Mouse (Mus musculus) heart, embryonic 14.5 days (tissue): ENCODE data around the gene Tsc2. TPM values are rescaled to one million over a fixed set of nuclear protein-coding genes. Genes with fewer than 3 reads are reported as not detected.

Source experiments
- ATAC-seq: fragments of 200-750 bp; cut with Nextera tagmentation; 2 replicates; pipeline ENCODE4 v1.8.0; 2017; ENCODE audit warnings: low read depth, moderate TSS enrichment; ENCODE audit not compliant: insufficient number of reproducible peaks, insufficient read depth, low FRiP score
- H3K27ac ChIP-seq, 2 experiments: fragments of 200-500 bp in 1 of 2; fragments of 300-500 bp in 1 of 2; sonication (generic) in 1 of 2; replicated peaks in 1 of 2; 2 replicates each; pipeline ENCODE4 v1.5.1; 2012 to 2014; ENCODE audit warnings: low read depth in 2 of 2, low read length in 2 of 2, control low read depth in 1 of 2, mild to moderate bottlenecking in 1 of 2, mixed read lengths in 1 of 2; ENCODE audit not compliant: control insufficient read depth in 1 of 2, insufficient read depth in 1 of 2
- H3K27me3 ChIP-seq: fragments of 300-500 bp; sonication (generic); 2 replicates; pipeline ENCODE4 v1.6.1; 2014; ENCODE audit warnings: mild to moderate bottlenecking, low read length, control low read depth; ENCODE audit not compliant: control insufficient read depth, insufficient read depth
- H3K36me3 ChIP-seq: fragments of 300-500 bp; sonication (generic); 2 replicates; pipeline ENCODE4 v1.6.1; 2014; ENCODE audit warnings: mild to moderate bottlenecking, control low read depth, low read length, mixed read lengths; ENCODE audit not compliant: control insufficient read depth, insufficient read depth
- H3K4me1 ChIP-seq, 2 experiments: fragments of 200-500 bp in 1 of 2; fragments of 300-500 bp in 1 of 2; sonication (generic) in 1 of 2; 2 replicates each; pipeline ENCODE4 v1.6.1; 2012 to 2014; ENCODE audit warnings: low read length in 2 of 2, control low read depth in 1 of 2, mixed read lengths in 1 of 2; ENCODE audit not compliant: control insufficient read depth in 2 of 2, insufficient read depth in 2 of 2
- H3K4me2 ChIP-seq: fragments of 300-500 bp; sonication (generic); 2 replicates; pipeline ENCODE4 v1.6.1; 2014; ENCODE audit warnings: mild to moderate bottlenecking, low read length
- H3K4me3 ChIP-seq, 2 experiments: fragments of 200-500 bp in 1 of 2; fragments of 300-500 bp in 1 of 2; sonication (generic) in 1 of 2; 2 replicates each; pipeline ENCODE4 v1.5.1; 2012 to 2014; ENCODE audit warnings: low read length in 2 of 2, mild to moderate bottlenecking in 2 of 2, control low read depth in 1 of 2, low read depth in 1 of 2, moderate library complexity in 1 of 2; ENCODE audit not compliant: control insufficient read depth in 1 of 2, insufficient read depth in 1 of 2
- H3K9ac ChIP-seq: fragments of 300-500 bp; sonication (generic); 2 replicates; pipeline ENCODE4 v1.6.1; 2014; ENCODE audit warnings: mild to moderate bottlenecking, low read length
- H3K9me3 ChIP-seq: fragments of 300-500 bp; sonication (generic); 2 replicates; pipeline ENCODE4 v1.6.1; 2016; ENCODE audit warnings: low read length, control low read depth; ENCODE audit not compliant: control insufficient read depth
- WGBS: fragments of 180-500 bp; shearing (Covaris S2); extraction: QIAGEN DNeasy Blood & Tissue Kit; methylation state at CpG from one replicate; pipeline ENCODE4 v1.1.7; 2014; 5-methylcytosine and 5-hydroxymethylcytosine counted together
- polyA plus RNA-seq: library from polyadenylated mRNA; unstranded; fragments of >200 nt; fragmentation: Nextera tagmentation; extraction: Ambion mirVana; gene quantifications from 2 replicates; pipeline ENCODE4 v1.2.1, GENCODE M21; 2014

Tsc2 gene
- polyA plus RNA-seq, 1 experiment from 2014 or later, result 51.1 TPM

DNA sequence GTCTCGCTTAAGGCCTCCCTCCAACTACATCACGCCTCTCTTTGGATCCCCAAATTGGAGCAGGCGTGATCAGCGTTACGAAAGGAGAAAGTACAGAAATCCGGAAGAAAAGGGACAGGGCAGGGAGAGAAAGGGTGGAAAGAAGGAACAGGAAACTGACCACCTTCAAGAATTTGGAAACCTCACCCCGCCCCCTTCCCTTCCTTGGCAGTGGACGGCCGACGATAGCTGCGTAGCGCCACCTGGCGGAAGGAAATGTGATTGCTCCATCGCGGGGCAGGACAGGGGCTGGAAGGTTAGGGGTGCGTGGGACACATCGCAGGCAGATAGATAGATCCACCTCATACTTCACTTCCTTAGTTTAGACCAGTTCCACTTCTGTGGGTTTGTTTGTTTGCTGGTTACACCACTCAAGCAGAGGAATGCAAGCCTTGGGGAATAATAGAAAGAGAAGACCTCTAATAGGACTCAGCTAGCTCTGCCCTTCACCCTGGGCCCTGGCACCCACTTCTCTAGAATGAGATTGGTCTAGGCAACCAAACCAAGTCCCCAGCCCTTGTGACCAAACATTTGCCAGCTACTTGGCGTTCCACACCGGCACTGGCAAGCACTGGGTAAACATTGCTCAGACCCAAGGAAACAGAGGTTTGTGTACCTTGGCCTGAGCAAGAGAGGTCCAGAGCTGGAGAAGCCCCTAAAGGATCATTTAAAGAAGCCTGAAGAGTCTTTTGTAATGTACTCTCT, 21.7 kb upstream of the Tsc2 start:
- peak overlapping the region; percentile 25 to 32 for H3K4me3 ChIP-seq
- peaks cover 5 to 19% of the 10 kb centered on the region in 2 experiments; a peak in 3 of 4 replicates for H3K4me1 ChIP-seq
- no peaks in the 10 kb centered on the region for H3K36me3 ChIP-seq
- 0 out of 4 replicates have a peak overlapping the region, but pooled peaks of 1 of the 2 experiments have one; percentile 10 for H3K27ac ChIP-seq
- ATAC-seq, result no peak
- peak overlapping the region; percentile 64 for H3K4me2 ChIP-seq
- H3K27me3 ChIP-seq, result peaks cover 33% of the 10 kb centered on the region
- no peaks in the 10 kb centered on the region for H3K9me3 ChIP-seq
- WGBS, result 4% methylated on average over 19 of the region's 19 CpGs
- H3K9ac ChIP-seq, result peak overlapping the region; percentile 58

DNA sequence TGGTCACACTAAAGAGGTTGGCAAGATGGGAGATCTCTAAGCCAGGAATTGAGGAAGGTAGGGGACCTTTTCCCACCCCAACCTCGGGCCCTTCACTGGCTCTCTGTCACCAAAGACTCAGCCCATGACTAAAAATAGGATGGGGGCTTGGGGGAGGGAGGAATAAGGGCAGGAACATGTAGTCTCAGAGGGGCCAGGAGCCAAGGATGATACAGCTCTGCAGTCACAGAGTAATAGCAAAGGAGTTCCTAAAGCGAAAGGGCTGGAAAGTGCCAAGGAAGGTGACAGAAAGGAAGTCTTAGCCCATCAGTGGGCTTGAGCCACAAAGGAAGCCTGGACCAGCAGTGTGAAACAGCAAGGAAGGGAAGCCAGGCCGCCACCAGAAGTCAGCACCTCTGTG, 19.4 kb upstream of the Tsc2 start:
- H3K27me3 ChIP-seq, result peaks cover 10% of the 10 kb centered on the region
- no peak overlapping the region for H3K9ac ChIP-seq
- H3K36me3 ChIP-seq, result 0 out of 2 replicates have a peak, but pooled peaks cover 3% of the 10 kb centered on the region
- no peak overlapping the region for H3K27ac ChIP-seq
- no peak overlapping the region for H3K4me2 ChIP-seq
- peaks cover 5 to 12% of the 10 kb centered on the region in 2 experiments; a peak in 2 of 4 replicates for H3K4me1 ChIP-seq
- 46% methylated on average over 3 of the region's 3 CpGs for WGBS
- H3K4me3 ChIP-seq, result no peak overlapping the region
- no peak for ATAC-seq
- no peaks in the 10 kb centered on the region for H3K9me3 ChIP-seq

DNA sequence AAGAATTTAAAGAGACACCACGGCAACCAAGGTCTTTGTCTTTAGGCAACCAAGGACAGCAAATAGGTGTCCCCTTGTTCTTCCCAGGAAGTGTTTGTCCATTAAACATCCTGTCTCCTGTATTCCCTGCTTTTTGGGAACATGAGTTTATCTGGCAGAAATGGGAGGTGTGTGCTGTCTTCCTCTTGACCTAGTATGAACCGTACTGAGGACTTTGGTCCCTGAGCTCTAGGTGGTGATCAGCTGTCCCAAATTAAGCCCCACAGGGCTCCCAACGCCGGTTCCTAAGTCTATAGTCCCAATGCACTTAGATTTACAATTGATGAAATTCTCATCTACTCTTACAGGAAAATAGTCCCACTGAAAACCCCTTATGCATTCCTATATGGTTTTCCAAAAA, 18.3 kb upstream of the Tsc2 start:
- Histone ChIP-seq H3K4me2 (no peak overlapping the region), H3K36me3 (0 out of 2 replicates have a peak, but pooled peaks cover 3% of the 10 kb centered on the region), H3K4me3 (peak overlapping the region in 1 of 2 experiments; percentile 75; a peak in 2 of 4 replicates), H3K27me3 (no peaks in the 10 kb centered on the region), H3K4me1 (peaks cover 10 to 12% of the 10 kb centered on the region in 2 experiments; a peak in 2 of 4 replicates), H3K9me3 (no peaks in the 10 kb centered on the region), H3K27ac (no peak overlapping the region), H3K9ac (peak overlapping the region; percentile 88; the same call in 1 of the 2 replicates)
- 80% methylated on average over 4 of the region's 4 CpGs for WGBS
- ATAC-seq, result no peak

DNA sequence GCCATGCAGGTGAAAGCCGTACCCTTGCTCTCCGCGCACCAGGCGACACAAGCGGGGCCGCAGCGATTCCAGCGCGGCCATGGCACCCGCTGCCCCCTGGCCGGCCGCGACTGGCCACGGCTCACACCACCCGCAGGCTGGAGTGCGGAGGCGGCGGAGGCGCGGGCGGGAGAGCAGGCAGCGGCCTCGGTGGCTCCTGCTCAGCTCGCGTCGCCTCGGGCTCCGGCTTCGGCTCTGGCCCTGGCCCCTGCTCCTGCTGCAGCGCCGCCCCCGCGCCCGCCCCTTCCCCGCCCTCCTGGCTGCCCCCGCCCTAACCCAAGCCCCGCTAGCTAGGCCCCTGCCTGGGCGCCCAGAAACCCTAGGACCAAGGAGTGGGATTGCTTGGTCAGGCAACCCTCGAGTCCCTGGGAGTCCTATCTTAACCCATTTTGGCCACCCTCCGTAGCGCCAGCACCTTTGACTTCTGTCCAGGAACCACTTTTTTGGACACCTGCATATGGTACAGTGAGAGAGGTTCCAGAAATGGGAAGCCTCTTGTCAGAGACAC, 17.7 kb upstream of the Tsc2 start, which contains the start of gene Slc9a3r2:
Slc9a3r2 (minus strand) TSS at position 258 of the 547 bp plus-strand sequence.
- under 1% methylated on average over 29 of the region's 41 CpGs for WGBS

DNA sequence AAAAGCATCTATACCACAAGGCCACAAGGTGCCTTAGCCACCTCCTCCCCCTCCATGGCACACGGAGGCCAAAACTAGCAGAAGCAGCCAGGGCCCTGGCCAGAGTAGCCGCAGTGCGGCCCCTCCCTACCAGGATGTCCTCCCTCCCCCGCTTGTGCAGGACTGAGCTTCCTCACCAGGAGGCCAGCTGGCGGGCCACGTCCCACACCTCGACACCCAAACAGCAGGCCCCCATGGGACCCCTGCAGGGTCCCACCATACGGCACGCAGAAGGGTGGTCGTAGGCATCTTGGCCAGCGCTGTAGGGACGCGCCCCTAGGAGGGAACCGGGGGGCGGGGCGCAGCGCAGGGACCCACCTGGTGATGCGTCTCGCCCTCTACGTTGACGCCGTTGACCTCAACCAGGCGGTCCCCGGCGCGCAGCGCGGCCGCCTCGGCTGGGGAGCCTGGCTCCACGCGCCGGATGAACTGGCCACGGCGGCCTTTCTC, 17.2 kb upstream of the Tsc2 start:
- Histone ChIP-seq H3K27me3 (no peaks in the 10 kb centered on the region), H3K9me3 (no peaks in the 10 kb centered on the region), H3K4me3 (peak overlapping the region; percentile 57 to 75), H3K4me2 (peak overlapping the region; percentile 97), H3K9ac (peak overlapping the region; percentile 88), H3K36me3 (0 out of 2 replicates have a peak, but pooled peaks cover 3% of the 10 kb centered on the region), H3K27ac (peak overlapping the region; percentile 6 to 64; a peak in 2 of 4 replicates), H3K4me1 (peaks cover 21 to 22% of the 10 kb centered on the region in 2 experiments)
- 0 out of 2 replicates have a peak, but pooled peaks have one; percentile 14 for ATAC-seq
- under 1% methylated on average over 35 of the region's 35 CpGs for WGBS

More for the DNA sequence above, 17.7 kb upstream of the Tsc2 start, which contains the start of gene Slc9a3r2:
- Histone ChIP-seq H3K36me3 (0 out of 2 replicates have a peak, but pooled peaks cover 3% of the 10 kb centered on the region), H3K4me2 (peak within 1 kb of the TSS; percentile 97), H3K9me3 (no peaks in the 10 kb centered on the region), H3K4me3 (peak within 1 kb of the TSS; percentile 57 to 75), H3K9ac (peak within 1 kb of the TSS; percentile 88), H3K27me3 (no peaks in the 10 kb centered on the region), H3K27ac (peak within 1 kb of the TSS; percentile 6 to 64; a peak in 3 of 4 replicates), H3K4me1 (peaks cover 16 to 17% of the 10 kb centered on the region in 2 experiments; a peak in 2 of 4 replicates)
- peak; percentile 62 for ATAC-seq

DNA sequence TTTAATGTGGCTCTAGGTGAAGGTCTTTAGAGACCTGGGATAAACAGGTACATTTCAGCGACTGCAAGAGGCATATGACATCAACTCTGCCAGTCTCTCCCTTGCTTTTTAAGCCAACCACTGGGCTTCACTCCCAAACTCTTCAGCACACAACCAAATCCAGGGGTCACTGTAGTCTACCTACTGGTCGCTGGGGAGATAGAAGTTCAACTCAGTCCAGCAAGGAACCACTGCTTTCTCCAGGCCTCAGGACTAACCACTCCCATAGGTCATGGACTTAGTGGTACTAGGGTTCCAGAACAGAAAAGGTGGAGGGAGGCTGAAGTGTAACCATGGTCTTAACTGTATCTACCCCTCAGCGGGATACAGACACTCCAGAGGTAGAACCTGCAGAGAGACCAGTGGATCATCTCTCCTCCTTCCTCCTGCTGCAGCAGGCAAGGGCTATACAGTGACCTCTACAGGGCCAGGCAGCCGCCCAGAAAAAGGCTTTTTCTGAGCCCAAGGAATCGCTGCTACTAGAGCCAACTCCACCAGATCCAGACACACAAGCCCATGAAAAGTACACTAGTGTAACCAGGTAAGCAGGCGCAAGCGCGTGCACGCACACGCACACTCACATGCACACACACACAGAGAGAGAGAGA, 16.4 kb upstream of the Tsc2 start:
- Histone ChIP-seq H3K4me1 (peaks cover 28 to 30% of the 10 kb centered on the region in 2 experiments), H3K9me3 (no peaks in the 10 kb centered on the region), H3K27me3 (no peaks in the 10 kb centered on the region), H3K27ac (peak overlapping the region in 1 of 2 experiments; percentile 25; a peak in 2 of 4 replicates), H3K4me3 (peak overlapping the region; percentile 57 to 75), H3K4me2 (peak overlapping the region; percentile 97), H3K9ac (peak overlapping the region; percentile 88), H3K36me3 (0 out of 2 replicates have a peak, but pooled peaks cover 3% of the 10 kb centered on the region)
- no peak for ATAC-seq
- 69% methylated on average over 10 of the region's 10 CpGs for WGBS

DNA sequence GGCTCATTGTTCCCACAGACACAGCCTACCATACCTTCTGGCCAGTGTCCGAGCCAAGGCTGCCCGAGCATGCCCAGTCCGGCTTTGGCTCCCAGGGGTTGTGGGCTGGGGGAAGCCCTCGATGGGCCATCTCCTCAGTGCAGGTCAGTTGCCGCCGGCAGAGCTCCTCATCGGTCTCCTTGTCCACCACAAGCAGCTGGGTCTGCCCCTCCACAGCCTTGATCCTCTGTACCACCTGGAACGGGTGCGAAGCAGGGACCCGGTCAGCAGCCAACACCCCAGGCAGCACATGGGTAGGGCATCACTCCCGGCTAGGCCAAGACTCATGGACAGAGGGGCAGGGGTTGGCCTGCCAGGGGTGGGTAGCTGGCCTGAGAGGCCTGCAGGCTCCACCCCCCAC, 15.1 kb upstream of the Tsc2 start:
- Histone ChIP-seq H3K27me3 (no peaks in the 10 kb centered on the region), H3K4me1 (peaks cover 28 to 32% of the 10 kb centered on the region in 2 experiments), H3K9ac (peak overlapping the region; percentile 32; the same call in 1 of the 2 replicates), H3K9me3 (no peaks in the 10 kb centered on the region), H3K27ac (peak overlapping the region; percentile 41 to 74; a peak in 3 of 4 replicates), H3K36me3 (peaks cover 6% of the 10 kb centered on the region; the same call in 1 of the 2 replicates), H3K4me3 (peak overlapping the region; percentile 6 to 10; a peak in 3 of 4 replicates), H3K4me2 (peak overlapping the region; percentile 97)
- WGBS, result 70% methylated on average over 11 of the region's 11 CpGs
- ATAC-seq, result no peak
